11 mouse cellular contexts compared by ENCODE assay signal in the genomic region with DNA sequence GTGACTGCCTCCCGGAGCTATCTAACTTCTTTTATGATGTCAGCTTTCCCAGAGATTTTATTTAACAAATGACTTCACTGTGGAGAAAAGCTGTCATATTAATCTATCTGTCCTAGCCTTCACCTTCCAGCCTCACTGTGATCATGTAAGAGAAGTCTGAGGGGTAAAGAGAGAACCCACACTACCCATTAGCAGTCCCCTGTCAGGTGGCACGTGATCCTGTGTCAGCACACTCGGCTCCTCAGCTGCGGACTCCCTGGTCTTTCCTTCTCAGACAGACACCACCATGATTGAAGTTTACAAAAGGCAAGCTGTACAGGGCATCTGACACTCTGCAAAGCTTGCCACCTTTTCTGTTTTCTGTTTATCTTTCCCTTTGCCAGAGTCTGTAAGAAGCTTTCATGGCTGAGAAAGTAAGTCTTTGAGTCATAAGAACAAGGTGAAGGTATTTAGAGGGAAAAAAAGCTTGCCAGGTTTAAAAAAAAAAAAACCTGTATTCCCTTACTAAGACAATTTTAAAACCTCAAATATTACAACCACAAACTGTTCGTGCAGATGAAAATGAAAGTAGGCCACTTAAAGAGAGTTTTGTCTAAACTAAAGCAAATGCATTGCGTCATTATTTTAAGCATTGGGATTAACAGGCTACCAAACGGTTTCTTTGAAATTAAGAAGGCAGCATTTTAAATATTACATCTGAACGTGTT.
DNase-seq lines count a peak whose midpoint lies in the region; ATAC-seq lines count a peak whose summit lies in the region.
"Had no signal": no experiment of that assay in that cellular context is flagged by ENCODE, and none has a peak within 500 bp of the region (broad histone marks: within the 10 kb centered on the region; RNA-seq: fewer than 3 reads in every experiment).

No protein-coding gene starts in this region.

- no peaks in the 10 kb centered on the region for H3K36me3 ChIP-seq in heart, embryonic 13.5 days
- H3K36me3 ChIP-seq in heart, embryonic 10.5 days: no peaks in the 10 kb centered on the region
- H3K36me3 ChIP-seq in limb, embryonic 13.5 days: no peaks in the 10 kb centered on the region

- no peak for ATAC-seq in heart, embryonic 13.5 days (ENCODE audit: extremely low read depth, insufficient number of reproducible peaks, low FRiP score, low TSS enrichment)
- ATAC-seq in limb, embryonic 13.5 days (ENCODE audit: low FRiP score, low read depth): no peak
- ATAC-seq: forebrain, embryonic 13.5 days had no signal

- H3K9me3 ChIP-seq in heart, embryonic 13.5 days: no peaks in the 10 kb centered on the region
- no peaks in the 10 kb centered on the region for H3K9me3 ChIP-seq in heart, embryonic 10.5 days
- no peaks in the 10 kb centered on the region for H3K9me3 ChIP-seq in limb, embryonic 13.5 days
- H3K9me3 ChIP-seq: forebrain, embryonic 13.5 days had no signal

- 42% methylated on average over 8 of the region's 8 CpGs for WGBS in heart, embryonic 13.5 days
- 57% methylated on average over 8 of the region's 8 CpGs for WGBS in heart, embryonic 10.5 days
- WGBS in limb, embryonic 13.5 days: 31% methylated on average over 8 of the region's 8 CpGs

- H3K27ac ChIP-seq in heart, embryonic 13.5 days (replicated peaks): peak overlapping the region; percentile 31; the same call in 1 of the 2 replicates
- H3K27ac ChIP-seq in heart, embryonic 10.5 days: no peak overlapping the region
- H3K27ac ChIP-seq in limb, embryonic 13.5 days: no peak overlapping the region
- H3K27ac ChIP-seq: forebrain, embryonic 13.5 days; liver, embryonic 14.5 days had no signal

- no peak overlapping the region for H3K9ac ChIP-seq in heart, embryonic 13.5 days
- H3K9ac ChIP-seq in limb, embryonic 13.5 days: no peak overlapping the region
- H3K9ac ChIP-seq: forebrain, embryonic 13.5 days; liver, embryonic 14.5 days had no signal

- H3K4me2 ChIP-seq in heart, embryonic 13.5 days: peak overlapping the region; percentile 36
- H3K4me2 ChIP-seq in limb, embryonic 13.5 days (replicated peaks): peak overlapping the region; percentile 51
- H3K4me2 ChIP-seq: forebrain, embryonic 13.5 days had no signal

- no peak overlapping the region for H3K4me3 ChIP-seq in heart, embryonic 13.5 days
- no peak overlapping the region for H3K4me3 ChIP-seq in heart, embryonic 10.5 days
- H3K4me3 ChIP-seq in limb, embryonic 13.5 days: no peak overlapping the region
- H3K4me3 ChIP-seq: forebrain, embryonic 13.5 days had no signal

- no peak for DNase-seq in heart, embryonic 10.5 days (ENCODE audit: low spot score)
- DNase-seq in thymus, postnatal 14 days: peak; percentile 26
- no peak for DNase-seq in thymus, postnatal 0 days (ENCODE audit: low spot score)
- DNase-seq in thymus, postnatal 4 days: peak; percentile 27
- DNase-seq in cerebellum, adult 9-11 months: no peak
- DNase-seq in layer of hippocampus, postnatal 10 days (ENCODE audit: low spot score in 2 of 2): no peak
- DNase-seq: kidney, postnatal 36 days had no signal

- H3K27me3 ChIP-seq in heart, embryonic 13.5 days (replicated peaks): 0 out of 2 replicates have a peak, but pooled peaks cover 4% of the 10 kb centered on the region
- H3K27me3 ChIP-seq in heart, embryonic 10.5 days (ENCODE audit: insufficient read depth, poor library complexity, severe bottlenecking): no peaks in the 10 kb centered on the region
- H3K27me3 ChIP-seq in limb, embryonic 13.5 days: peaks cover 3% of the 10 kb centered on the region

- peaks cover 26% of the 10 kb centered on the region for H3K4me1 ChIP-seq in heart, embryonic 13.5 days
- peaks cover 18% of the 10 kb centered on the region; the same call in 1 of the 2 replicates for H3K4me1 ChIP-seq in heart, embryonic 10.5 days
- peaks cover 25% of the 10 kb centered on the region for H3K4me1 ChIP-seq in limb, embryonic 13.5 days

Comparison
In these comparisons a context has a peak if more than half of its experiments do, and no peak if none do; other contexts are left out.
1. DNase-seq: peak in thymus, postnatal 14 days (single experiment) and thymus, postnatal 4 days (single experiment); none in heart, embryonic 10.5 days (single experiment), thymus, postnatal 0 days (single experiment), cerebellum, adult 9-11 months (single experiment) and layer of hippocampus, postnatal 10 days (0 of 2).